Mouse (Mus musculus): ENCODE measurements around the gene Gm20388. TPM values are rescaled to one million over a fixed set of nuclear protein-coding genes. Genes with fewer than 3 reads are reported as not detected.
A peak's percentile ranks its signal among the peaks of the same experiment; 100 is the strongest.

The Gm20388 gene
- total RNA-seq, 2 experiments from 2014 or later, result 2.4 to 2.6 TPM

- no peak for DNase-seq (ENCODE audit: extremely low spot score in 1 of 2, low spot score in 2 of 2)
- TF ChIP-seq CTCF (IDR thresholded peaks at IDR 0.05), result no peak
- intact Hi-C loops (cut with DNase I), result no loop called here
- no peak overlapping the region for H3K4me3 ChIP-seq
- H3K27ac ChIP-seq, result no peak overlapping the region
Measured at GRCm38 (mm10) chr8:122737886-122738285, 2827.2 kb downstream of the Gm20388 start.

- DNase-seq (ENCODE audit: extremely low spot score in 1 of 2, low spot score in 2 of 2), result peak in 1 of 2 experiments; percentile 64
- Histone ChIP-seq H3K27ac (no peak overlapping the region), H3K4me3 (no peak overlapping the region)
- intact Hi-C loops (cut with DNase I), result no loop called here
- no peak for TF ChIP-seq CTCF (IDR thresholded peaks at IDR 0.05)
Measured at GRCm38 (mm10) chr8:122739102-122739725, 2828.6 kb downstream of the Gm20388 start.

GRCm38 (mm10) chr8:122742471-122742870, 2831.8 kb downstream of the Gm20388 start:
- intact Hi-C loops (cut with DNase I), result no loop called here
- H3K4me3 ChIP-seq, result no peak overlapping the region
- TF ChIP-seq CTCF (IDR thresholded peaks at IDR 0.05), result no peak
- no peak overlapping the region for H3K27ac ChIP-seq
- DNase-seq (ENCODE audit: extremely low spot score in 1 of 2, low spot score in 2 of 2), result no peak

GRCm38 (mm10) chr8:122745022-122745749, 2834.5 kb downstream of the Gm20388 start:
- H3K27ac ChIP-seq, result no peak overlapping the region
- TF ChIP-seq CTCF (IDR thresholded peaks at IDR 0.05), result no peak
- no peak overlapping the region for H3K4me3 ChIP-seq
- intact Hi-C loops (cut with DNase I), result no loop called here
- DNase-seq (ENCODE audit: extremely low spot score in 1 of 2, low spot score in 2 of 2), result no peak

- Histone ChIP-seq H3K27ac (peak overlapping the region; percentile 24; the same call in 1 of the 2 replicates), H3K4me3 (no peak overlapping the region)
- no peak for TF ChIP-seq CTCF (IDR thresholded peaks at IDR 0.05)
- no peak for DNase-seq (ENCODE audit: extremely low spot score in 1 of 2, low spot score in 2 of 2)
- intact Hi-C loops (cut with DNase I), result loop anchor here (2.0 kb wide), 1 partner anchor 103 kb away; no protein-coding TSS in a partner anchor
Measured at GRCm38 (mm10) chr8:122745750-122746275, 2835.2 kb downstream of the Gm20388 start.

GRCm38 (mm10) chr8:122746439-122746838, 2835.8 kb downstream of the Gm20388 start:
- Histone ChIP-seq H3K4me3 (no peak overlapping the region), H3K27ac (peak overlapping the region; percentile 24)
- TF ChIP-seq CTCF (IDR thresholded peaks at IDR 0.05), result no peak
- no peak for DNase-seq (ENCODE audit: extremely low spot score in 1 of 2, low spot score in 2 of 2)
- intact Hi-C loops (cut with DNase I), result loop anchor here (2.0 kb wide), 1 partner anchor 104 kb away; no protein-coding TSS in a partner anchor

GRCm38 (mm10) chr8:122747825-122748224, 2837.2 kb downstream of the Gm20388 start:
- no peak for DNase-seq (ENCODE audit: extremely low spot score in 1 of 2, low spot score in 2 of 2)
- no peak for TF ChIP-seq CTCF (IDR thresholded peaks at IDR 0.05)
- intact Hi-C loops (cut with DNase I), result loop anchor here (2.0 kb wide), 1 partner anchor 105 kb away; no protein-coding TSS in a partner anchor
- Histone ChIP-seq H3K4me3 (peak overlapping the region; percentile 15; the same call in 1 of the 2 replicates), H3K27ac (peak overlapping the region; percentile 40; the same call in 1 of the 2 replicates)

- no peak for TF ChIP-seq CTCF (IDR thresholded peaks at IDR 0.05)
- Histone ChIP-seq H3K4me3 (peak overlapping the region; percentile 66), H3K27ac (peak overlapping the region; percentile 53)
- DNase-seq (ENCODE audit: extremely low spot score in 1 of 2, low spot score in 2 of 2), result no peak
- intact Hi-C loops (cut with DNase I), result no loop called here
Measured at GRCm38 (mm10) chr8:122749333-122749958, 2838.8 kb downstream of the Gm20388 start.

GRCm38 (mm10) chr8:122751342-122751741, 2840.7 kb downstream of the Gm20388 start:
- TF ChIP-seq CTCF (IDR thresholded peaks at IDR 0.05), result no peak
- intact Hi-C loops (cut with DNase I), result loop anchor here (2.0 kb wide), 2 partner anchors 17 to 75 kb away; no protein-coding TSS in a partner anchor
- Histone ChIP-seq H3K27ac (peak overlapping the region; percentile 79), H3K4me3 (peak overlapping the region; percentile 66)
- no peak for DNase-seq (ENCODE audit: extremely low spot score in 1 of 2, low spot score in 2 of 2)

GRCm38 (mm10) chr8:122752111-122752721, 2841.6 kb downstream of the Gm20388 start:
- peak overlapping the region; percentile 79 for H3K27ac ChIP-seq
- peak; percentile 58 to 61 for DNase-seq (ENCODE audit: extremely low spot score in 1 of 2, low spot score in 2 of 2)

GRCm38 (mm10) chr8:122758597-122758996, 2848.0 kb downstream of the Gm20388 start:
- intact Hi-C loops (cut with DNase I), result no loop called here

More at GRCm38 (mm10) chr8:122752111-122752721, 2841.6 kb downstream of the Gm20388 start:
- peak overlapping the region; percentile 66 for H3K4me3 ChIP-seq
- no peak for TF ChIP-seq CTCF (IDR thresholded peaks at IDR 0.05)
- intact Hi-C loops (cut with DNase I), result no loop called here

More at GRCm38 (mm10) chr8:122758597-122758996, 2848.0 kb downstream of the Gm20388 start:
- DNase-seq (ENCODE audit: extremely low spot score in 1 of 2, low spot score in 2 of 2), result no peak
- H3K27ac ChIP-seq, result no peak overlapping the region
- H3K4me3 ChIP-seq, result no peak overlapping the region
- no peak for TF ChIP-seq CTCF (IDR thresholded peaks at IDR 0.05)
